Mouse (Mus musculus) cerebellum, adult (tissue): Measurements from ENCODE around the gene B3glct.

Experiments
- ATAC-seq: cut with Nextera tagmentation; 2 replicates; pipeline ENCODE4 v1.9.2; 2017; ENCODE audit warnings: mild to moderate bottlenecking, moderate library complexity, mixed read lengths; ENCODE audit not compliant: insufficient number of reproducible peaks, low FRiP score, low TSS enrichment

Gene B3glct

DNA sequence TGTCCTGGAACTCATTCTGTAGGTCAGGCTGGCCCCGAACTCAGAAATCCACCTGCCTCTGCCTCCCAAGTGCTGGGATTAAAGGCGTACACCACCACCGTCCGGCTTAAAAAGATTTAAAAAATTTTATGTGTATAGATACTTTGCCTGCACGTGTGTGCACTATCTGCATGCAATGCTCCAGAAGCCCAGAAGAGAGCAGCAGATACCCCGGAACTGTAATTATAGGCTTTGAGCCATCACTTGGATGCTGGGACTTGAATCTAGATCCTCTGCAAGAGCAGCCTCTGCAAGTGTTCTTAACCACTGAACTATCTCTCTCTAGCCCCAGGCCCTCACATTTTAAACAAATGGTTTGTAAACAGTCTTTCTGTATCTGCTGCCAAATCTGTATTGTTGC lies 15.1 kb upstream of the B3glct start:
- ATAC-seq = no peak

DNA sequence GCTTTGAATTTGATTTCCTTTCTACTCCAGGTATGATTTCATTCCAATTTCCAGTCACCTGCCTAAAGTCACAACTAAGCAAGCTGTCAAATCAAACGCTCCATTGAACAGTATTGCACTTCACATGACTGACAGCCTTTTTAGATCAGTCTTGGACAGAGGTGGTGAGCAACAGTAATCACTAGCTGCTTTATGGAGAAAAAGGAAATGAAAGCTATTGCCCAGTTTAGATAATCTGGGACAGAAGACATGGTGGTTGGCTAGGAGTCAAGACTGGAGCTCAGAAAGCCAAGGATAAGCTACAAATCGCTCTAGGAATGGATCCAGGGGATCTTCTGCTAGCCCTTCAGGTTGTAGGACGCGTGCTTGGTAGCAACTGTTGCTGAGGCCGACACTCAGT lies 14.6 kb upstream of the B3glct start:
- no peak for ATAC-seq

DNA sequence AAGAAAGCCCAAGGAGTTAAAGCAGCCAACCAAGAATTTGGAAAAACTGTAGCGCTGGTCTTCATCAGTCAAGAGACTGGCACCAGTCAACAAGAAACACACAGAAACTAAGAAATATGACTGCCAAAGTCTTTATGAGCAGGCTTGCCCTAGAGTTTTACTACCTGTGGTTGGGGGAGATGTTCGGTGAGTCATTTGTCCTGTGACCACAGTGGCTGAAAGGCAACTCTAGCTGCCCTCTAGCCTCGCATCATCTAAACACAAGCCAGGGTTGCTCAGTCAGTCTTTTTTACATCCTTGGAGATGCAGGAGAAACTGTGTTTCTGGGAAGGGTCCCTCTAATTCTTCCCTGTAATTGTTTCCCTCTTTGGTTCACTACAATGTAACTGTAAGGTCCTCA lies 834 bp upstream of the B3glct start:
- no peak for ATAC-seq

DNA sequence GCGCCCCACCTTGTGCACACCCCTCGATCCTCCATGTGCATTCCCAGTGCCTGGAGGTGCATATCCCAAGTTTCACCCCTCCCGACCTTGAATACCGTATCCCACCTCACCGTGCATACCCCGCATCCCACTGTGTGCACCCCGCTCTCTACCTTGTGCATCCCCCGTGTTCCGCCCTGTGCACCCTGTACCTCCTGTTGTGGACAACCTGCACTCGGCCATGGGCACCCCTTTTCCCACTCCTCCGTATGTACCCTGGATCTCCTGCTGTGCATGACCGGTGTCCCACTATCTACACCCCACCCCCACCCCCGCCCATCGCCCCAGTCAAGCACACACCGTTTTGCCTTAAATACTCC lies 939 bp downstream of the B3glct start:
- ATAC-seq = no peak

DNA sequence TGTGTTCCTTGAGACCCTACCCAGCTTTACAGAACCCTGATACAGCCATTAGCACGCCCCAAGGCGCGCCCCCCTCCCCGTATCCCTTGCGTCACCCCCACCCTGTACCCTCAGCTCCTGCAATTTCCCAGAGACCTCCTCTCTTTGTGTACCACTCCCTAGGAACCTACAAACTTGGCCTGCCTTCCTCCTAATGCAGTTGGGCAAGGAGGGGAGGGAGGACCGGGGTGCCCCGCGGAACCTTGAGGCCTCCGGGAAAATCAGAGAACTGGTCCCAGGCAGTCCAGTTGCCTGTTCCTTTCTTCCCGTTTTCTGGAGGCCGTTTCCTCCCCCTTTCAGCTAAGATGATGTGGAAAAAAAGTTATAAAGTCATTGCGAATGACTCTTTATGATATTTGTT lies 1.3 kb downstream of the B3glct start:
- no peak for ATAC-seq

DNA sequence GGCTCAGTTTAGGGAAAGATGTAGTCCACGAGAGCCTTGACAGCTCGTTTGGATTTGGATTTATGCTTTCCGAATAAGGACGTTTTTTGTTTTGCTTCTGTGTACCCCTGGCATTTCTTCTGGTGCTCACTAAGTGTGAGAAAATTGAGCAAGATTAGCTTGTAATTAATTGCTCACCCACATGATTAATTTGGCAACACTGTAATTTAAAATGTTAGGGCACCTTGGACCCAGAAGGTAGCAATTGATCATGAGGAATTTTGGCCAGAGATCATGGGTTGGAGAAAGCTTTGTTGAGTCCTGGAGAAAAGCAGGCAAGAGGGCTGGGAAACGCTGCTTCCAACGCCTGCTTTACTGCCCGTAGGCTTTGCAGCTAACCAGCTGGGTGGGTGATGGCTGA lies 1.9 kb downstream of the B3glct start:
- no peak for ATAC-seq

DNA sequence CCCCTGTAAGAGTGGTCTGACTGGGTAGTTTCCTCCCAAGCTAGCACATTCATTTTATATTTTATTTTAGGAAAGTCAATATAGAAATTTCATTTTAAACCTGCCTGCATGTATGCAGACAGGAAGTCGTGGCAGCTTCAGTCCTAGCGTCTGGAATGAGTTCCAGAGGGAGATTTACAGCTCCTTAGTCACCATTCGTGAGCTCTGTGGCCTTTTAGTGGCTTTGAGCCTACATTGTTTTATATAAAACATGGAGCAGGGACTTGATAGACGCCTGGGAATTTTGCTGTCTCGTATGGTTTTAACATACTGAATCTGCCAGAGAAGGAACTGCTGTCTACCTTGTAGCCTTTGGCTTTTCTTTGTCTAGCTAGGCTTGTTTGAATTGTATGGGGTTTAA lies 2.9 kb downstream of the B3glct start:
- ATAC-seq = no peak

DNA sequence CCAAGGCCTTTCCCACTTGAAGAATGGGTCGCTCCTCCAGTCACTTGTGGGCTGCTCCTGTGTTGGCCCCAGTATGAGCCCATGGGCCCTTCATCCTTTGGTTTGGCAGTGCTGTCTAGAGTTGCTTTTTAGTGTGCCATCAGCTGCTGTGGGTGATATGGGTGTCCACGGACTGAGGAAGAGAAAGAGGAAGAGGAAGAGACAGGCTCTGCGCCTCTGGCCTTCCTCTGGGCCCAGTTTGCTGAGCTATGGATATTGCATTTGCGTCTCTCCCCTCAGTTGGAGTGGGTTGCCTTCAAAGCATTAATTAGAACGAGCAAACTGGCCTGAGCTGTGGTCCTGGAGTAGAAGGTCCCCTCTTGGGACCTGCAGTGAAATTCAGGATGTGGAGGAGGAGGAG lies 11.8 kb downstream of the B3glct start:
- no peak for ATAC-seq

DNA sequence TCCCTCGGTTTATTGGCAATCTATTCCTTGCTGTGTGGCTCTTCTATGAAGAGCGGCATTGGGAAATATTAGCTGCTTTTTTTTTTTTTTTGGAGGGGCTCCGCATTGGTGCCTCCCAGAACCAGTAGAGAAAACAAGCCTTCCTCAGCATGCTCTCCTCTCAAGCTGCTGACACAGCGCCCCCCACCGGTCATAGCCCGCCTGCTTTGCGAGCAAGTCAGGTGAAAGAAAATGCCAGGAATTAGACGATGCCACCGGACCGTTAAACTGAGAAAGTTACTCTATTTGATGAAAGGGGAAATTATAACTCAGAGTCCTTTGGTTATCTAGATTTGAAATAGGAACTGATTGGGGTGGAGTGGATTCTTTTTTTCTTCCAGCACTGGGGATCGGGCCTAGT lies 14.5 kb downstream of the B3glct start:
- ATAC-seq = no peak

DNA sequence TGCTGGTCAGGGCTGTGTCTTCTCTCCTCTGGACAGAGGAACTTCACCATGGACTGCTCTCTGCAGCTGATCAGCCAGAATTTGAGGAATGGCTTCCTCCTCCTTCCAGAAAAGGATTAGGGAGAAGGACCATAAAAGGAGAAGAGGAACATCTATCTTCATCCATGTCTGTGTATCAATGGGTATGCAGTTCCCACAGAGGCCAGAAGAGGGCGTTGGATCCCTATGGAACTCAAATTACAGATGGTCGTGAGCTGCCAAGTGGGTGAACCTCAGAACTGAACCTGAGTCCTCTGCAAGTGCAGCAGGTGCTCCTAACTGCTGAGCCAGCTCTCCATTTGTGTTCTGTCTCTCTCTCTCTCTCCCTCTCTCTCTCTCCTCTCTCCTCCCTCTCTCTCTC lies 15.2 kb downstream of the B3glct start:
- ATAC-seq = no peak

DNA sequence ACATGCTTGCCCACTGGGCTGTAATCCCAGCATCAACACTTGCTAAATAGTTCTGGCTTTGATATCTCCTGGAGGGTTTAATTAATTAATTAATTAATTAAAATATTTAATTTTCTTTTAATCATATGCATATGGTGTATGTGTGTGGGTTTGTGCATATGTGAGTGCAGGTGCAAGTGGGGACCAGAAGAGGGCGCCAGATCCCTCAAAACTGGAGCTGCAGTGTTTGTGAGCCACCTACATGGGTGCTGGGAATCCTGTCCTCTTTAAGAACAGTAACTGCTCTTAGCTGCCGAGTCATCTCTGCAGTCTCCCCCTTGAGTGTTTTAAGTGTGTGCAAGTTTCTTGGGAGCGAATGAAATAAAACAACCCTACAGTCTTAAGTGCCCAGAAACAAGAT lies 15.9 kb downstream of the B3glct start:
- no peak for ATAC-seq

DNA sequence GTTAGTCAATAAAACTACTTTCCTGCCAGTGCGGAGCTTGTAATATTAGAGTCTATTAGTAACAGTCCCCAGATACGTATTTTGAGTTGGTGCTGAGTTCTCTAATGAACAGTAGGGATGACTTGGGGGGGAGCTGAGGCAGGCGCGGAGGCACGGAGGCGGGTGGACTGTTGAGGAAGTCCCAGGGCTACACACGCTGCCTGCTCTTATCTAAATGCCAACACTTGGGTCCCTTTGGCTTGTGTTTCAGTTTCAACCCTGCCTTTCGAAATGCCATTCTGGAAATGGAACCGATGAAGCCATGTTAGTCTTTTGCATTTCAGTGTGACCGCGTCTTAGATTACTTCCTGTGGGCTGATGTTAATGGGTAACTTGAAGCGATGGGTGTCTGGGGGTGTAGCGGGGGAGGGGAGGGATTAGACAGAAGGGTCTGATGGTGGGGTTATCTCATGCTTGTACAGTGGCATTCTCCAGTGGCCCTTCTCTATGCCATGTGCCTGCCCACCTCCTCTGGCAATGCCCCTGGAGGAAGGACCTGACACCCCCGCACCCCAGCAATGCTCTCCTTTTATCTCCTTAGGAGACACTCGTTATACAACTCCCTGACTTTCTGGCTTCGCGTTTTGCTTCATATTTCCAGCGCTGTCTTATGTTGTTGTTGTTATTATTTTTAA lies 17.2 kb downstream of the B3glct start:
- no peak for ATAC-seq

DNA sequence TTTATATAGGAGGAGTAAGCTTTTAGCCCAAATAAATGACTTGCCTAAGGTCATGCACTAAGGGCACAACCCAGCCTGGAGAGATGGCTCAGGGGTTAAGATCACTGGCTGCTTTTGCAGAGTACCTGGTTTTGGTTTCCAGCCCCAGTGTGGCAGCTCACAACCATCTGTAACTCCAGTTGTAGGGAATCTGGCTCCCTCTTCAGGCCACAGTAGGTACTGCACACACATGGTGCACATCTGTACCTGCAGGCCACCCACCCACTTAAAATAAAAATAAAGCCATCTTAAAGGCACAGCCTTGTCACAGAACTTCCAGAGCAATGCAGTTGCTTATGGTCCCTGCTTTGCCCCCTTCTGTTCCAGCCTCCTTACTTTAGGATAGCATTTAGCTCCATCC lies 24.7 kb downstream of the B3glct start:
- no peak for ATAC-seq

DNA sequence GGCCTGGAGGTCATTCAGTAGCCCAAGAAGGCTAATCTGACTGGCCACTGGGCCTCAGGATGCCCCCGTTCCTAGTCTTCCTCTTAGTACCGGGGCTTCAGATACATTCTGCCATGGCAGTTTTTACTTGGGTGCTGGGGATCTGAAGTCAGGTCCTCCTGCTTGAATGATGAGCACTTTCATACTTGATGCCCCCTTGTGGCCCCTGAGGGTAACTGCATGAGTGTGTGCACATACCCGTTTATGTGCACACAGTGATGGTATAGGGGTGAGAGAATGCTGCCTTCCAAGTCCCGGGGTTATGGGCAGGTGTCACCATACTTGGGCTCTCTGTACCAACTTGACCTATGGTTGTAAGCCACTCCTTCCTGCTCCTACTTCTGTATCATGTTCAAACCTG lies 33.5 kb downstream of the B3glct start:
- ATAC-seq = no peak

DNA sequence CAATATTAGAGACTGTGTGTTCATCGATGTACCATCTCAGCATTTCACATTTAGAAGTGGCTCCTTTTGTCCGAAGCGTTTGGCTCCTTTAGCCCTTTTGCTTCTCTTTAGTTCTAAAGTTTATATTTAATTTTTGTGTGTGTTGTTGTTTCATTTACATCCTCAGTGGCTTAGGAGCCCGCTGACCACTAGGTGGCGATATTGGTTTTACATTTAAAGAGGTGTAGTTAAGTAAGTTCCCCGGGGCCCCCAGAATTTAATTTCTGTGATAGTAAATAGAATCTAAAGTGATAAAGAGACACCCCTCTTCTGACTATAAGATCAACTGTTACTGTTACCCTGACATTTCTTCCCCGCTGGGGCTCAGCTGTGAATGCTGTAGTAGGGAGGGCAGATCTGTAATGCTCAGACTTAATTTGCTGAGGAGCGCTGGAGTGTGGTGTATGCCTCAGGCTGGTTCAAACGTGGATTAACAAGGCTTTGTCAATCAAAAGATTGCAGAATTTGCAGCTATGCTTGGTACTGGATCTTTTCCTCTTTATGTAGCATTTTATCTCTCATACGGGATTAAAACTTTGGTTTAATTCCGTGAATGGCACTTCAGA lies 35.2 kb downstream of the B3glct start:
- no peak for ATAC-seq

DNA sequence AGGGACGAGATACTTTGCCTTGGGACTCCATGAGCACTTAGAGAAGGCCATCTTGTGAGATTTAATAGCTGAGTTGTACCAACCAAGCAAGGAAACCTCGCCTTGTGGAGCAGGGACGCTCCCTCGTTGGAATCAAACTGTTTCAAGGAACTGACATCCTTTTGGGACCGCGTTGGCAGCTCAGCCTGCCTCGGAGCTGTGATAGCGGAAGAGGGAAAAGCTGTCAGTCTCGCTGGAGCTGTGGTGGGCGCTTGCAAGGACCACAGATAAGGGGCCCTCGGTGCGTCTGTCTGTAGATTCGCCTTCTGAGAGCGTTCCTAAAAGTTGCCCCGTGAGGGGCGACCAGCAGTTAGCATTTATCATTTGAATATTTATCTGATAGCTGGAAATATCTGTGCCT lies 35.8 kb downstream of the B3glct start:
- ATAC-seq = no peak

DNA sequence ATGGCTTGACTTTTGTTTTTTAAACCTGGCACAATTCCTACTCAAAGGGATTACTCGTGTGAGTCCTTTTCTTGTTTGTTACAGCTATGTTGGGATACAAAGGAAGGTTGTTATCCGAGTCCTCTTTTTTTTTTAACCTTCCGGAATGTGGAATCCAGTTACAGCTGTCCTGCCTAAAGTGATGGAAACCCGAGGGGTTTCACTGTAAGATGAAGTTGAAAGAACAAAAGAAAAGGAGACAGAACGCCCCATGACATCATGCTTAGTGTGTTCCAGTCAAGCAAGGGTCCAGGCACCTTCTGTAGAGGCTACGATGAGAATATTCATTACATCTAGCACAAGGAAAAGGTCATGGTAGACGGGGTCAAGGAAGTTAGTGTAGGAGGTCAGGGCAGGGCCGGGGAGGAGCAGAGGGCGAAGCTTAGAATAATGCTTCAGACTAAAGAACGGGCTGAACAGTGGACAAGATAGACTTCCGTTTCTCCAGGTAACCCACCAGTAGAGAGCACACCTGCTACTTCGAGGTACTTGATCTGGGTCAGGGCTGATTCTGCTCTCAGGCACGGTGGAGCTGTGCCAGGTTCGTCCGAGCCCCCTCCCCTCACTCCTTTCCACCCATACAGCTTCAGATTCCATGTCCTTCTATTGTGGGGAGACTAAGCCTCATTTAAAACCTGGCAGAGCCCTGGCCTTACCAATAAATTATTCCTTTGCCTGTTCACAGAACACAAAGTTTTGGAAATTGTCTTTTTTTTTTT lies 37.7 kb downstream of the B3glct start:
- ATAC-seq = no peak

DNA sequence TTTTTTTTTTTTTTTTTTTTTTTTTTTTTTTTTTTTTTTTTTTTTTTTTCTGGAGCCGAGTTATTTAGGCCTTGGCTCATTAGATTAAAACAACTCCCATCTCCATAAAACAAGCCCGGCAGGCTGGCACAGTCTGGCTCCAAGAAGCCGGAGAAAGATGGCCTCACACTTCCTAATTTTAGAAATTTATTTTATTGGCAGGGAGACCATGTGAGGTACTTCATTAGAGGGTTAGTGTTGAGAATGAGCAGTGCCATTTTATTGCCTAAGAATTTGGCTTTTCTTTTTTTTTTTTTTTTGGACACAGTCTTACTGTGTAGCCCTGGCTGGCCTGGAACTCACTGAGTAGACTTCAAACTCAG lies 38.3 kb downstream of the B3glct start:
- no peak for ATAC-seq

DNA sequence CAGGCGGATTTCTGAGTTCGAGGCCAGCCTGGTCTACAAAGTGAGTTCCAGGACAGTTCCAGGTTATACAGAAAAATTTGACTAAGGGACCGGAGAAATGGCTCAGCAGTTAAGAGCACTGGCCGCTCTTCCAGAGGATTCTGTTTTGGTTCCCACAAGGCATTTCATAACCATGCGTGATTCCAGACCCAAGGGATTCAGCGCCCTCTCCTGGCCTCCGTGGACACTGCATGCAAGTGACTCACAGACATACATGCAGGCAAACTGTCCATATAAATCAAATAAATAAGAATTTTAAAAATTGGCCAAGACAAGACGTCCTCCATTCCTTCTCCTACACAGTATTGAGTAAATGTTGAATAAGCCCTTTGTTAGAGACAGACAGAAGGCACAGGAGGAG lies 53.7 kb downstream of the B3glct start:
- ATAC-seq = no peak

DNA sequence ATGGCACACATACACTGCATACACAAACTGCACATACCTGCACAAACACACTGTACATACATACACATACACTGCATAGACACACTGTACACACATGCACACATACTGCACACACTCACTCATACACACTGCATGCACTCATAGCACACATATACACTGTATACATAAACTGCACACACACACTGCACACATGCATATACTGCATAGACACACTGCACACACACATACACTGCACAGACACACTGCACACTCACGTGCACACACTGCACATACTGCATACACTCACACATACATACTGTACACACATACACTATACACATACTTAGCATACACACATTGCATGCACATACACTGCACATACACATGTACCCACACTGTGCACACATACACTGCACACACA lies 59.2 kb downstream of the B3glct start:
- no peak for ATAC-seq

DNA sequence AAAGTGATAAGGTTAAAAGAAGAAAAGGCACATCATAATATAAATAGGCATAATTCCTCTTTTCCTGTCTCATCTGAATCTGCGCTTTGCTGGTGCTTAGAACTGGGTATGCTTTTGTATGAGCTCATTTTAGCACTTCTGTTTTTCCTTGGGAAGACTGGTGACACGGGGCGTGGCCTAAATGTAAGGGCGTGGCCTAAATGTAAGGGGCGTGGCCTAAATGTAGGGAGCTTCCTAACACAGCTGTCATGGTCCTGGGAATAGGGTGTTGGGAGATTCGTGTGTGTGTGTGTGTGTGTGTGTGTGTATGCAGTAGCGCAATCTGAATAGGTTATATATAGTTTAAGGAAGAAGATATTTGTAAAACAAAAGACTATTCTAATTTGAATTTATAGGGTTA lies 62.1 kb downstream of the B3glct start:
- no peak for ATAC-seq

DNA sequence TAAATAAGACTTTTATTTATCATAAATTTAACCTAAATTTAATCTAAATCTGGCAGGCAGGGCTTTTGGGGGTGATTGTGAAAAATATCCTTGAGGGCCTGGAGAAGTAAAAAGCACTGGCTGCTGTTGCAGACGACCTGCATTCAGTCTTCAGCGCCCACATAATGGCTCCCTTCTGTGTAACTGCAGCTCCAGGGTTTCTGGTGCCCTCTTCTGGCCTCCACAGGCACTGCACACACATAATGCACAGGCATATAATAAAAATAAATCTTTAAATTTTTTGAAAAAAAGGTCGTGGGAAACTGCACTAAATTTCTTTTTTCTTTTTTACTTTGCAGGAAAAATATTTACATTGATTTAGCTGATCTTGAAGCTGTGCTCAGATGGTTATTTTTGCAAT lies 62.7 kb downstream of the B3glct start:
- ATAC-seq = no peak
